Mouse (Mus musculus): ENCODE results near the gene Rassf4. TPM values are rescaled to one million over a fixed set of nuclear protein-coding genes. Genes with fewer than 3 reads are reported as not detected.
"Not testable (repeated sequence)": the region's sequence is repeated elsewhere in the genome, so short reads cannot be mapped to it uniquely, and the experiment has no call there.

Rassf4 gene
- polyA plus RNA-seq, 1 experiment: 14.2 TPM

DNA sequence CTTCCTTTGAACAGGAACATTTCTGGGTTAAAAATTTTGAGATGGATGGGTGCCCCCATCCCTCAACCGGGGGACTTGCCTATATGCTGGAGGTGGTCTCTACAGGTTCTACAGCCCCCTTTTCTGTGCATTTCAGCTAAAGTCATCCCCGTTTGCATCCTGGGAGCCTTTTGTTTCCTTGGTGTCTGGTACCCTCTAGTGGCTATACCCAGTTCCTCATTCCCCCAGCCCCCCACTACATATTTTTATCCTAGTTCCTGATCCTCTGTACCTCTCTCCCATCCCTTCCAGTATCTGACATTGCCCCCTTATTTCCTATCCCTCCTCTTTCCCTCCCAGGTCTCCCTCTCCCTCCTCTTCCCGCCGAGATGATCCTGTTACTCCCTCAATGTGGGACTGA is 66.5 kb downstream of the Rassf4 start:
- H3K27me3 ChIP-seq (ENCODE audit: control insufficient read depth, insufficient read depth, low read length): no peaks in the 10 kb centered on the region
- no peak for DNase-seq
- no peak overlapping the region for H3K4me3 ChIP-seq (ENCODE audit: control insufficient read depth, insufficient read depth, low read length)
- H3K27ac ChIP-seq (ENCODE audit: control insufficient read depth, insufficient read depth, low read length): no peak overlapping the region
- 42% methylated on average over 4 of the region's 4 CpGs for WGBS
- no peak for TF ChIP-seq POLR2A (IDR thresholded peaks at IDR 0.05; ENCODE audit: control insufficient read depth, extremely low read depth, insufficient read depth, low read length, poor library complexity)
- TF ChIP-seq CTCF (IDR thresholded peaks at IDR 0.05; ENCODE audit: borderline replicate concordance, control insufficient read depth, extremely low read depth, insufficient read depth, low read length, poor library complexity): no peak
- H3K36me3 ChIP-seq (ENCODE audit: control insufficient read depth, insufficient read depth, low read length): no peaks in the 10 kb centered on the region
- no peaks in the 10 kb centered on the region for H3K4me1 ChIP-seq (replicated peaks; ENCODE audit: control insufficient read depth, insufficient read depth, low read length)

DNA sequence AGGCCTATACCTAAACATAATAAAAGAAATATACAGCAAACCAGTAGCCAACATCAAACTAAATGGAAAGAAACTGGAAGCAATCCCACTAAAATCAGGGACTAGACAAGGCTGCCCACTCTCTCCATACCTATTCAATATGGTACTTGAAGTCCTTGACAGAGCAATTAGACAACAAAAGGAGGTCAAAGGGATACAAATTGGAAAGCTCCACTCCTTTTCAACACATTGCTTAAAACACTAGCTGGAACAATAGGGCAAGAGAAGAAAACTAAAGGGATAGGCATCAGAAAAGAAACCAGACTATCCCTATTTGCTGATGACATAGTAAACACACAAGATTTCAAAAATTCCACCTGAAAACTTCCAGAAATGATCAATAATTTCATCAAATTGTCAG is 72.8 kb downstream of the Rassf4 start:
- not testable (repeated sequence) for H3K27ac ChIP-seq (ENCODE audit: control insufficient read depth, insufficient read depth, low read length); H3K36me3 ChIP-seq (ENCODE audit: control insufficient read depth, insufficient read depth, low read length); H3K27me3 ChIP-seq (ENCODE audit: control insufficient read depth, insufficient read depth, low read length); H3K4me1 ChIP-seq (replicated peaks; ENCODE audit: control insufficient read depth, insufficient read depth, low read length); DNase-seq; H3K4me3 ChIP-seq (ENCODE audit: control insufficient read depth, insufficient read depth, low read length)

GRCm38 (mm10) chr6:116584095-116584494 is 89.7 kb downstream of the Rassf4 start, which contains the start of gene Olfr215:
Olfr215 (minus strand) TSS chr6:116584195.
- H3K36me3 ChIP-seq (ENCODE audit: control insufficient read depth, insufficient read depth, low read length): no peaks in the 10 kb centered on the region
- H3K4me1 ChIP-seq (replicated peaks; ENCODE audit: control insufficient read depth, insufficient read depth, low read length): no peaks in the 10 kb centered on the region
- no peak for TF ChIP-seq POLR2A (IDR thresholded peaks at IDR 0.05; ENCODE audit: control insufficient read depth, extremely low read depth, insufficient read depth, low read length, poor library complexity)
- no peak for TF ChIP-seq CTCF (IDR thresholded peaks at IDR 0.05; ENCODE audit: borderline replicate concordance, control insufficient read depth, extremely low read depth, insufficient read depth, low read length, poor library complexity)
- 84% methylated on average over 4 of the region's 4 CpGs for WGBS
- no peaks in the 10 kb centered on the region for H3K27me3 ChIP-seq (ENCODE audit: control insufficient read depth, insufficient read depth, low read length)
- DNase-seq: no peak
- H3K27ac ChIP-seq (ENCODE audit: control insufficient read depth, insufficient read depth, low read length): no peak within 1 kb of the TSS
- H3K4me3 ChIP-seq (ENCODE audit: control insufficient read depth, insufficient read depth, low read length): no peak within 1 kb of the TSS

Other genes with a start within 250 kb of the Rassf4 start
- 3.1 and 5.3 TPM in 2 replicates for gene Alox5, start 212.8 kb downstream of the Rassf4 start, polyA plus RNA-seq (2012; rRNA removed)
- gene Olfr211, start 184.9 kb downstream of the Rassf4 start, polyA plus RNA-seq (2012; rRNA removed): not detected in 2 replicates
- not detected in 2 replicates for gene Olfr212, start 167.4 kb downstream of the Rassf4 start, polyA plus RNA-seq (2012; rRNA removed)
- not detected in 2 replicates for gene Olfr213, start 135.5 kb downstream of the Rassf4 start, polyA plus RNA-seq (2012; rRNA removed)
- gene Gm5580, start 122.8 kb downstream of the Rassf4 start, polyA plus RNA-seq (2012; rRNA removed): 0.15 and 0.34 TPM in 2 replicates
- not detected in 2 replicates for gene Olfr214, start 119.7 kb downstream of the Rassf4 start, polyA plus RNA-seq (2012; rRNA removed)
- gene Olfr215, start 89.8 kb downstream of the Rassf4 start, polyA plus RNA-seq (2012; rRNA removed): not detected in 2 replicates
- 42.6 and 50.1 TPM in 2 replicates for gene Zfp422, start 45.0 kb downstream of the Rassf4 start, polyA plus RNA-seq (2012; rRNA removed)
- 5.9 and 6.5 TPM in 2 replicates for gene Depp1, start 23.3 kb downstream of the Rassf4 start, polyA plus RNA-seq (2012; rRNA removed)
- gene Tmem72, start 43.0 kb upstream of the Rassf4 start, polyA plus RNA-seq (2012; rRNA removed): 0.04 TPM in 2 replicates